Mouse (Mus musculus) thymus, postnatal 4 days (tissue): Measurements from ENCODE around the gene Crat.
A peak's percentile ranks its signal among the peaks of the same experiment; 100 is the strongest.

Source experiments
- DNase-seq: peaks from one replicate; pipeline ENCODE4 v3.0.0; 2021

Gene Crat

DNA sequence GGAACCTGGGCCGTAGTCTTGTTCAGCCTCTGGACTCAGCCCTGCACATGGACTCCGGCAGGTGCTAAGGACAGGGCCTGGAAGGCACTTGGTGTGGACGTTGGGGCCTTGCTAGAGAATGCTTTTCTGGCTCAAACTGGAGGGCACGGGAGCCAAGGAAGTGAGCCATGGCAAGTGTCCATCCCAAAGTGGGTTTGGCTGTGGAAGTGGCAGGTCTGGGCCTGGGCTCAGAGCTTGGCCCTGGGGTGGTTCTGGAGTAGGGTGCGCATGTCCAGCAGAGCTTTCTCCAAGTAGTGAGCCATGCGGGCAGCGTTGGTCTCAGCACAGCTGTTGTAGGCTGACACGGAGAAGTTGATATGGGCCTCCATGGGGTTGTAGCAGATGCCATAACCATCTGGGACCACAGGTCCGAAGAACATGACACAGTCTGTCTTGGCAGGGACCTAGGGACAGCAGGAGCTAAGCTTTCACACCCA lies 13.2 kb downstream of the Crat start:
- DNase-seq, result no peak

DNA sequence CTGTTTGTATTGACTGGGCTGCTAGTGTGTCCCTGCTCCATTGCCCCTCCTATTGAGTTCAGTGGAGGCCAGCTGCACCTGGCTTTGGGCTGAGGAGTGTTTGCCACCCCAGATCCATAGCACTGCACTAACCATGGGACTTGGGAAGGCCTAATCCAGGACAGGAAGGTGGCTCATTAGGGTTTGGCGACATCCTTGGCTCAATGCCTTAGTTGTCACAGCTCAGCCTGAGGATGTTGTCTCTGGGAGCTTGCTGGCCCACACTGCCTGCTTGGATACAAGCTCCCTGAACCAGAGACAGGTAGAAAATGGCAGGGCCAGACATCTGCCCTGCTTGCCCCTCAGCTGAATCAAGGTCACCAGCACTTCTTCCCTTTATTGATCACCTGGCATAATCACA lies 14.0 kb downstream of the Crat start:
- DNase-seq, result no peak

DNA sequence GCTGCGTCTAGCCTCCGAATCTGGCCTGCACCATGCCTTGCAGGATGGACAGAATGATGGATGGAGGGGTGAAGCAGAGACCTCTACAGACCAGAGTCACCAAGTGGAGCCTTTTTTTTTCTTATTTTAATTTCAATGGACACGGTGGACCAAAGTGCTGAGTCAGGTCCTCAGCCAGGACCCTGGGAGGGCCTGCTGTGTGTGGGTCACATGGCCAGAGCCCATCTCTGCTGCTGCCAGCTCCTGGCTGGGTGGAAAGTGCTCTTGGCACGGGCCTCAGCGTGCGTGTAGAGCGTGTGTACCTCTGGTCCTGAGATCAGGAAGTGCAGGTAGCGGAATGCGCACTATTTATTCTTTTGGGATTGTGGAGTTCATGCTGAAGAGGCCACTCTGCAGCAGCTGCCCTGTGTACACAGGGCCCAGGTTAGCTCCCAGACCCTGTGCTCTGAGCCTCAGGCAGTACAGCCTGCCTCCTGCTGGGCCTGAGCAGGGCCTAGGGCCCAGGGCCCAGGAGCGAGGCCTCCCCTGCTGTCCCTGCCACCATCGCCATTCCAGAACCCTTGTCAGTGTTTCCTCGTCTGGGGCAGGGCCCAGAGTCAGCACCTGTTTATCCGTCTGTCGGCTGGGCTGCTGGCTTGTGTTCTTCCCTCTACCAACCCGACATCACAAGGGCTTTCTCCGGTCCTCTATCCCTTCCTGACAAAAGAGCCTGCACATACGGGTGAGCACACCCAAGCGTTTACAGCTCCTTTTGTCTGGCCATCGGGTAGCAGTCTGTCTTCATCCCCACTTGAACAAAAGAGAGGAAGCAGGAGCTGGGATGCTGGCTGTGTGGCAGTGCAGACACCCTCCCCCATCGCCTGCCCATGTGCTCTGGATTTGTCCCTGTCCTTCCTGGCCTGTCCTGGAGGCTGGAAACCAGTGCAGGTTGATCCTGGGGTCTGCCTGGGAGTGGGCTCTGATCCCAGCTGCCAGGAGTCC lies 16.1 kb downstream of the Crat start:
- no peak for DNase-seq

DNA sequence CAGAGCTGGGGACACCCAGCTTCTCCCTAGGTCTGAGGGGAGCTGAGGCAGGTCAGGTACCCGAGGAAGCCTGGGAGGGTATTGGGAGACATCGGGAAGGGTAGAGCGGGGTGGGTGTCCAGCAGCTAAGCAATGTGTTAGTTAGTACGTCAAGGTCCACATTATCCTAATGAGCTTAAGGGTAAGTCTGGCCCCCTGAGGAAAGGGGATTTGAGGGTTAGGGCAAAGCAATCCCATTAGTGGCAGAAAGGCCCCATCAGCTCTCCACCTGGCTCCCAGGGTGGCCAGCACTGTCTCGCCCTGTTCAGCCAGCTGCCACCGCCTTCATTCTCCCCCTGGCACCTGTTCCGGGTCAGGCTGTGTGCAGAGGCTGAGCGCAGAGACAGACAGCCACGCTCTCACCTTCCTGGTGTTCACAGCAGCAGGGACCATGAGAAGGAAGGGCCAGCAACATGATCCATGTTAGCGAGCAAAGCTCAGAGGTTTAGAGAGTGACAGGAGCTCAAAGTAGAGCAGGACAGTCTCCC lies 17.6 kb downstream of the Crat start:
- no peak for DNase-seq

DNA sequence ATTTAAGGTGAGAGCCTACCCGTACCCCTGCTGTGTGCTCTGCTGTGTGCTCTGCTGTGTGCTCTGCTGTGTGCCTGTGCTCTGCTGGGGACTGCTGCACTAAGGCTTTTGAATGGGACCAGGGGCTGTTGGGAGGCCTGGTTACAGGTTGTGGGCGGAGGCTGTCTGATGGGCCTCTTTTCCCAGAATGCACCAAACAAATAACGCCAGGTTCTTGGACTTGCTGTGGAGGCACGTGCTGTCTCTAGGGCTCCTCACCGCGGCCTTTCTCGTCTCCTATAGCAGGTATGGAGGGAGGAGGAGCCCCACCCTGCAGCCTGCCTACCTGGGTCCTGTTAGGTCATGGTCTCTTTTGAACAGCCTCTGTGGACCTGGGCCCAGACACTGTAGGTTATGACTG lies 19.4 kb downstream of the Crat start:
- DNase-seq, result no peak

DNA sequence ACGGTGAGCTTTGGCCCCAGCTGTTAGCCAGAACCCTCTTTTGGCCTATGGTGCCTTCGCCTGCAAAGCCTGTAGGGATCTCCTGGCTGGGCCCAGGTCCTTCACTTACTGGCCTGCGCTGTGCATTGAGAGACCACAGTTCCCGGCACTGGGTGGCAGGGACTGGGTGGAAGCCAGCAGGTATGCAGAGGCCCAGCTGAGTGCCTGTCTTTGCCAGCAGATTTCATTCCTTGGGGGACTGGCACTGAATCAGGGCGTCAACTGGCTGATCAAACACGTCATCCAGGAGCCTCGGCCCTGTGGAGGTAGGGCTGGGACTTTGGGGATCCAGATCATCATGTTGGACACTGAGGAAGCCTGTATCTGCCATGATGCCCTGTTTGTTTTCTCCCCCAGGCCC lies 19.9 kb downstream of the Crat start:
- no peak for DNase-seq

DNA sequence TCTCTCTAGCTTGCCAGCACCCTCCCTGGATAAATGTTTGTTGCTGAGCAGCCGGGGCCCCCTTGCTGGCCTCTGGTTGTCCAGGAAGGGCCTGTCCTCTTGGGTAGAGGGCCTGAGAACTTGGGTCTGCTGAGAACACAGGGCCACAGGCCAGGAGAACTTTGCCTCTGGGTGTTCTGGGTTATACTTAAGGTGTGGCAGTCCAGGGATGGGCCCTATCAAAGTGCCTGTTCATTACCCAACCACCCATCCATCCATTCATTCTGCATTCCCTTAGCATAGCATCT lies 22.3 kb downstream of the Crat start:
- no peak for DNase-seq

DNA sequence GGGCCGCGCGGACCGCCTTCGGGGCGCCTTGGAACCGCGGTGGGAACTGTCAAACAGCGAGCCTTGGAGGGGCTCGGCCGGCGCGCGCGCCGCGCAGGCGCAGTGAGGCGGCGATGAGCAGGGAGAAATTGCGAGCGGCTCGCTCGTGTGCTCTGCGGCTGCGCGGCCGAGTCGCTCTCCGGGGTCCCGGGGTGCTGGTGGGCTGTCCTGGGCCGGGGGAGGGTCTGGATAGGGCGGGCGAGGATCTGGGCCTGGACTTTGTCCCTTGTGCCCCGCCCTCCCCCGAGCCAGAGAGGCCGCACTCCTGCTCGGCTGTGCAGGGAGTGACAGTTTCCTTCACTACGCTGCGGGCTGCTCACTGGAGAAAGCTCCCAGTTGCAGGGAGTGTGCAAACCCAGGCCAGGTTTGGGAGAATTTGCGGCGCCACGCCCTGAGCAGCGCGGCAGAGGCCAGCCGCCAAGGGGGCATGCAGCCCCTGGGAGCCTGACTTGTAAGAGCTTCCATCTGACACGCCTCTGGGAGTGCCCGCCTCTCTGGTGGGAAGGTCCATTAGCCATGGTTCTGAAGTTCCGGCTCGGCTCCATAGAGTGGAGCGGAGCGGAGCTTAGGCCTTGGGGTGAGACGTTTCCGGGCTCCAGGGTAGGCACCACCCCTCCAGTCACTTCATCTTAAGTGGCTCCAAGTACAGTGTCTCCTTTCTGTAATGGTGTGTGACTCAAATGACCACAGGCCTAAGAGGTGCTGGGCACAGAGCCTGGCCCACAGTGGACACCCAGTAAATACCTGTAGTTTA lies 22.8 kb downstream of the Crat start:
- DNase-seq, result peak; percentile 91

DNA sequence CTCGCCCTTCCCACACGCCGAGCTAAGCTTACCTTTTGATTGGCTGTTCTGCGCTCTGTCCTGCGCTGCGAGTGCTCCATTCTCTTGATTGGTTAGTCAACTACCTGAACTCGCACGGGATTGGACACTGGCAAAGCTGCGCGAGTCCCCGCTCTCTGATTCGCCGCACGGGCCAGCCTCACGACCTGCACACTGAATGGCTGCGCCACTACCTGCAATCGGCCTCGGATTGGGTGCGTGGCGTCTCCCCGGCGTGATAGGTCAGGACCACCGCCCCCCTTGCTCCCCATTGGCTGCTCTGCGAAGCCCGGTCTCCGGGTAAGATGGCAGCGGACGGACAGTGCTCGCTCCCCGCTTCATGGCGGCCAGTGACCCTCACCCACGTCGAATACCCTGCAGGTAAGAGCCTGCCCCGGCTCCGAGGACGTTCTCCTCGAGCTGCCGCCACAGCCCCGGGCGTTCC lies 23.5 kb downstream of the Crat start, which contains the start of gene Dolpp1:
TSS of gene Dolpp1 (plus strand) at position 141 of the 463 bp plus-strand sequence.
- peak; percentile 93 for DNase-seq

DNA sequence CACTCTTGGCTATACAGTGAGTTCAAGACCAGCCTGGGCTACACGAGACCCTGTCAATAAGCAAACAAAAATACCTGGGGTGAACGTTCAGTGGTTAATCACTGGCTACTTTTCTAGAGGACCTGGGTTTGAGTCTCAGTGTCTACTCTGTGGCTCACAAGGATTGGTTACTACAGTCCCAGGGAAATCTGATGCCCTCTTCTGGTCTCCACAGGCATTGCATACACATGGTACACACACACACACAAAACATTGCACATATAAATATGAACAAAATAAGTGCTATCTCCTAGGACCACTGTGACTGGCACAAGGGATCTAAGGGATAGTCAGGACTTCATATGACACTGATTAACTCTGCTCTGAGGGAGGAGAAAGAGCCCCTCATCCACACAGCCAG lies 26.6 kb downstream of the Crat start:
- no peak for DNase-seq

DNA sequence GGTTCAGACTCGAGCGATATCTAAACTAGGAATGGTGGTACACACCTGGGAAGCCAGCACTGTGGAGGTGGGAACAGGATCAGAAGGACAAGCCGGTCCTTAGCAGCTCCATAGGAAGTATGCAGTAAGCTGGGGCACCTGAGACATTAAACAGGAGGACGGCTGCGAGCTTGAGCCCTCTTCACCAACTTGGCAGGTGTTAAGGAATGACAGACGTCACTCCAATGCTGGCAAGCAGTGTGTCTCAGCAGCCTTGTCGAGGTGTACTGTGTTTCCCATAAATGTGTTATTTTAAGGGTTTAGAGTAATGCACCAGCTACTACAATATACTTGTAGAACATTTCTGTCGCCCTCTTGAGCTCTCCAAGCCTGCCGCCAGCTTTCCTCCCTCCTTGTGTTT lies 28.7 kb downstream of the Crat start:
- DNase-seq, result no peak

DNA sequence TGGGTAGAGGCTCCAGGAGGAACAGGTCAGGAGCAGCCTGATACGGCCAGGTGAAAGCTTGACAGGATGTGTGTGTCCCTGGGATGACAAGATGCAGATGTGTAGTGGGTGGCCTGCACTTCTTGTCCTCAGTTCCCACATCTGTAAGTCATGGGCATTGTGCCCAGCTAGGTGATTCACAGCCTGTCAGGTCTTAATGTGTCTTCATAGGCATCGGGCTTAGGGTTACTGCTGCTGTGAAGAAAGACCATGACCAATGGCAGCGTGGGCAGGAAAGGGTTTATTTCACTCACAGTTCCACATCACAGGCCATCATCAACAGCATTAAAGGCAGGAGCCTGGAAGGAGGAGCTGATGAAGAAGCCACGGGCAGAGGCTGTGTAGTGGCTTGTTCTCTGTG lies 30.0 kb downstream of the Crat start:
- DNase-seq, result no peak

DNA sequence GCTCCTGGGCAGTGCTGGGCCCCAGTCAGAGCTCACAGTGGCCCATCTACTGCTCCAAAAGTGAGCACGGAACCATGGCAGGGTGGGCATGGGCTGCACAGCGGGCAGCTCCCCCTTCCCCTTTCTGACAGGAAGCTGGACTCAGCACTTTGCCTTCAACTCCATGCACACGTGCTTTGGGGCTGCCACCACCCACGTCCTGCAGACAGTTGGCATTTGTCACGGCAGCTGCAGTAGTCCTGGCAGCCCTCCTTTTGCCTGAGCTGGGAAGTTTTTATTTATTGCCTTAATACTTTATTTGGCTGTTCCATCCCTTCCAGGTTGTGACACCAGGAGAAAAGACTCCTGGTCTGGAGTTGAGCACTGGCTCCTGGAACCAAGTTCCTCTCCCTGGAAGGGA lies 30.8 kb downstream of the Crat start:
- DNase-seq, result no peak

DNA sequence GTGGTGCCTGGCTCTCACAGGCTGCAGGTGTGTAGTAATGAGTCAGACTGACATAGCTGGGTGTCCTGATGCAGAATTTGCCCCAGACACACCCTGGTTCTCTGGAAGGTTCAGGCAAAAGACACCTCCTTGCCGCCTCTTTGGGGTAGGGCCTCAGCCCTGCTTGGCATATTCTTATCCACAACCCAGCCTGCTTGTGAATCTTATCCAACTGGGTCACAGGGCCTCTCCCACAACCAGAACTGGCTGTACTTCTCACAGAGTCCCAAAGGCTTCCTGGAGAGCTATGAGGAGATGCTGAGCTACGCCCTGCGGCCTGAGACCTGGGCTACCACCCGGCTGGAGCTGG lies 34.3 kb downstream of the Crat start:
- DNase-seq, result no peak

DNA sequence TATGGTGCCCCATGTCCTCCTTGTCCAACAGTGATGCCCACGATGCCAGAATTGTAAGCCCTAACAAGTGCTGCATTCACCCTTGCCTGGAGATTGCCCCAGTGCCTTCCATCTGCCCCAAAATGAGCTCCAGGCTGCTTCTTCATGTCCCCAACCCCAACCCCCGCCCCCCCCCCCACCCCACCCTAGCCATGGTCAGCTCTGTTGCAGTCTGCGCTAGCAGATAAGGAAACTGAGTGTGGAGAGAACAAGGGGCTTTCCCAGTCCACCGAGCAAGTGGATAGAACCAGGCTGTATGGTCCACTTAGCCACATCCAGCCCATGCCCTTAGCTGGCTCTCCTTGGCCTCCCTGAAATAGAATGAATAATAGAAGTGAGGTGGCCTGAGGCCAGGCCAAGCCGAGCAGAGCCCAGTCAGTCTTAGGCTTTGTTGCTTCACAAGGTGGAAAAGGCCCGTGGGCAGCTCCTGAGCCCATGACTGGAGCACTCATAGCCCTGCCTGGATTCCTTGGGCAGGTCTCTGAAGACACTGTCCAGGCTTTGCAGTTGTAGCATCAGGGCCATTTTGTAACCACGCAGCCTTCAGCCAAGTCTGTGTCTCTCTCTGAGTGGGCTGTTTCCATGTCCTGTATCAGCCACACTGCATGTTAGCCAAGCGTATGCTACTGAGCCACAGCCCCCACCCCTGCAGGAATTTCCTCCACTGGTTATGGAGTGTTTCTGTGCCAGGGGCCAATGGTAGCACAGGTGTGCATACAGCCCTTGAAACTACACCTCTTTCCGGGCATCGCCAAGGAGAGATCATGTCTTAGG lies 34.8 kb downstream of the Crat start:
- DNase-seq, result no peak

DNA sequence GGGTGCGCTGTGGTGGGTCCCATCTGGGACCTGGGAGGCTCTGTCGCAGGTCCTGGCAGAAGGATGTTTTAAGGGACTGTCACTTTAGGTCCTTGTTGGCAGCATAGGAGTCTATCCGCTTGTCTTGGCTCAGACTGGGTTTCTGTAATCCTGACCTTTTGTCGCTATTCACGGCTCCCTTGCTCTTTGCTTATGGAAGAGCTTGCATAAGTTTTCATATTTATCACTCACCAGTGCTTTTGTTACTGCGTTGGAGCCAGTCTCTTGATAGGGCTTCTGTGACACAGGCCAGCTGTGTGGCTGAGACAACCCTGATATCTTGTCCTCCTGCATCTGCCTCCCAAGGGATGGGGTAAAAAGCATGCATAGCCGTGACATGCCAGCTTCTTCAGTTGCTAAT lies 36.3 kb downstream of the Crat start:
- no peak for DNase-seq

DNA sequence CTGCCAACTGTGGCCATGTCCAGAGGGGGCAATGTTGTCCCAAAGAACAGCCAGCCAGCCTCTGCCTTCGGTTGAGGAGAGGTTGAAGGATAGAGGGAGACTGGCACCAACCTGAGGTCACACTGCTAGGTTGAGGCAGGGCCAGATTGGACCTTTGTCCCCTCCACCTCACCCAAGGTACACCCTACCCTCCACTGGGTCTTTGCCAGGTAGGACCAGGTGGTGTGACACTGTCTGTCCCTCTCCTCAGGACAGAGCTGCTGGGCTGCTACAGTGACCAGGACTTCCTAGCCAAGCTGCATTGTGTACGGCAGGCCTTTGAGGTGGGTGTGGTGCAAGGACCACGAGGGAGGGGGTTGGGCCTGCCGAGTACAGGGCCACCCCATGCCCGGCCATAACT lies 37.9 kb downstream of the Crat start:
- DNase-seq, result no peak

DNA sequence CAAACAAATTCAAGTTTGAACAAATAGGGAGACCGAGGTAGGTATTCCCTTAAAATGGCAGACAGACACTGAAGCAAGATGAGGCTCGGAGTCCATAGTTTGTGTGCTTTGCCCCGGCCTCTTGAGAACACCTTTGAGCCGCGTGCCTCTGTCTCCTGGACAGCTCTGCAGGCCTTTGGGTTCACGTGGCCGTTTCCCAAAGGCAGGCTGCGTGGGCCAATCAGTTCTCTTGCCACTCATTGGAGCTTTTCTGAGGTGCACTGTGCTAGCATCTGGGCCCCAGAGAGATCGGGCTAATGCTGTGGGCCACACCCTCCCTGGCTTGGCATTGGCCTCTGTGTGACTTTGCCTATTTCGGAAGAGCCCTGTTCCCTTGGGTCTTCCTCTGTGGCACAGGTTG lies 39.7 kb downstream of the Crat start:
- no peak for DNase-seq

DNA sequence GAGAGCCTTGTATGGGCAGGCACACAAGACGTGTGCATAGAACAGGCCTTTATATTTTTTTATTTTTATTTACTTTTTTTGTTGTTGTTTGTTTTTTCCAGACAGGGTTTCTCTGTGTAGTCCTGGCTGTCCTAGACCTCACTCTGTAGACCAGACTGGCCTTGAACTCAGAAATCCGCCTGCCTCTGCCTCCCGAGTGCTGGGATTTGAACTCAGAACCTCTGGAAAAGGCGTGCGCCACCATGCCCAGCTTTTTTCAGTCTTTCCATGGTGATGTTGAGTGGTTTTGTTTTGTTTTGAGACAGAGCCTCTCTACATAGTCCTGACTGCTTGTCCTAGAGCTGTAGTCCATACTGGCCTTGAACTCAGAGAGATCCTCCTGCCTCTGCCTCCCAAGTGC lies 42.9 kb downstream of the Crat start:
- DNase-seq, result no peak

DNA sequence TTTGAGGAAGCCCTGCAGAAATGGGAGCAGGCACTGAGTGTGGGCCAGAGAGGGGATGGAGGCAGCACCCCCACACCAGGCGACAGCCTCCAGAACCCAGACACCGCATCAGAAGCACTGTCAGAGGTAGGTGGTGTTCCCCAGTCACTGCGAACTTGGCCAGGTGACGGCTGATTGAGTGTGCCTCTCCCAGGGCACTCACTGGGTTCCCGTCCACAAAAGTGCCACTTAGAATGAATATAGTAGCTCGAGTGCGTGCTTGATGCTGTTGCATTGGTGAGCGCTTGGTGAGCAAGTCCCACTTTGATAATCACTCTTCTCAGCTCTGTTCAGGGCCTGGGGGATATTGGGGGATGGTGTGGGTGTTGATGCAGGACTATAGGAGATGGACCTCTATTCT lies 44.1 kb downstream of the Crat start:
- no peak for DNase-seq

DNA sequence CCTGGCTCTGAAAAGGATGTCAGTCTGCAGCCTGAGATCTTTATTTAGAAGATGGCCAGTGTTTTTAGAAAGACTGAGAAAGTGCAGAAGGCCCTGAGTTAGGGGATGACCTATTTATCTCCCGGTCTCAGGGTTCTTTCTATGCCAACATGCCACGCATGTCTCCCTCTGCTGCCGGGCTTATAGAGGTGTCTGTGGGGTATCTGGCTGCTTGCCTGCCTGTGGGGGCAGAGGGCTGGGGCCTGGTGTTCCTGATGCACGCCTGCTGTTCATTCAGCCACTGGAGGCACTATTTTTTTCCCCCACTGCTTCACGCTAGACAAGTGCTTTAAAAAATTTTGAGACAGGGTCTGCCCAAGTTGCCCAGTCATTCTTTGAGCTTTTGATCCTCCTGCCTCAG lies 49.4 kb downstream of the Crat start:
- DNase-seq, result no peak

DNA sequence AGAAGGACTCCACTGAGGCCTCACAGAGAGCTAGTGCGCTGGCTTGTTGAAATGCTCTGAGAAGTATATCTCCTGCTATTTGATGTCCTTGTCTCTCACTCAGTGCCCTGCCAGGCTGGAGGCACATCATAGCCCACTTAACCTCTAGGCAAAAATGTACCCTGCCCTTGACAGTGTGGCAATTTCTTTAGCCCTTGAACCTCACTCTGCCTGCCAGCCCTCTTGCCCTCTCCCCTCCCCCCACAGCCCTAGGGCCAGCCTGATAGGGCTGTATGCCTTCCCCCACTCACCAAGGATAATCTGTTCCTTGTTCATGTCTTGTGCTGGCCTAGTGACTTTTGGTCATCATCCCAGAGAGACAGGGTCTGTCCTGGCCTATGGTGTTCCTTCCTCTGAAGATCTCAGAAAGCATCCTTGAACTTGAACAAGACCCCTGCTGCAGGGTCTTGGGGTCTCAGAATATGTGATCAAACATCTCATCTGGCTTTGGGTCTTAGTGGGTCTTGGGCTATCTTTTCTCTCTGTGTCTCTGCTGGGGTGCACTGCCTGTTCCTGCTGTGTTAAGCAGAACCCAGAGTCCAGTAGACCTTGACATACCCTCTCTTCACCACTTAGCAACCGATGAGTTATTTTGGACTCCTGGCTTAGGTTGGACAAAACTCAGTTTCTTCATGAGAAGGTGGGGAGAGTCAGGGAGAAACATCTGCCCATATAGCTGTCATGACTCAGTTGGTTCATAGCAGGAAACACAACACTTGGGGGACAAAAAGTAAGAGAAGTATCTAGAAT lies 50.1 kb downstream of the Crat start:
- no peak for DNase-seq
